Mouse (Mus musculus) forebrain, embryonic 13.5 days (tissue): ENCODE measurements at regions not wholly inside any gene's neighbourhood (a gene's known extent, or its start where the extent isn't known, plus 50 kb on each side); places are given as distances from the start of the nearest gene placed in this dataset.

ENCODE experiments used
- ATAC-seq: fragments of 200-750 bp; cut with Nextera tagmentation; 2 replicates; pipeline ENCODE4 v1.8.0; 2017
- H3K27ac ChIP-seq: fragments of 300-500 bp; sonication (generic); 2 replicates; pipeline ENCODE4 v1.5.1; 2015; ENCODE audit warnings: inconsistent platforms, mild to moderate bottlenecking, moderate library complexity
- H3K27me3 ChIP-seq: fragments of 300-500 bp; sonication (generic); 2 replicates; pipeline ENCODE4 v1.6.1; 2015; ENCODE audit warnings: mild to moderate bottlenecking, inconsistent platforms
- H3K36me3 ChIP-seq: fragments of 300-500 bp; sonication (generic); 2 replicates; pipeline ENCODE4 v1.6.1; 2015; ENCODE audit warnings: mild to moderate bottlenecking, inconsistent platforms; ENCODE audit not compliant: poor library complexity, severe bottlenecking
- H3K4me1 ChIP-seq: fragments of 300-500 bp; sonication (generic); 2 replicates; pipeline ENCODE4 v1.6.1; 2015; ENCODE audit warnings: inconsistent platforms
- H3K4me2 ChIP-seq: fragments of 300-500 bp; sonication (generic); 2 replicates; pipeline ENCODE4 v1.6.1; 2015; ENCODE audit warnings: inconsistent platforms, mild to moderate bottlenecking, moderate library complexity
- H3K4me3 ChIP-seq: fragments of 300-500 bp; sonication (generic); 2 replicates; pipeline ENCODE4 v1.5.1; 2015; ENCODE audit warnings: mild to moderate bottlenecking, inconsistent platforms
- H3K9ac ChIP-seq: fragments of 300-500 bp; sonication (generic); 2 replicates; pipeline ENCODE4 v1.6.1; 2015; ENCODE audit warnings: mild to moderate bottlenecking, inconsistent platforms
- H3K9me3 ChIP-seq: fragments of 300-500 bp; sonication (generic); replicated peaks from 2 replicates; pipeline ENCODE4 v1.6.1; 2016; ENCODE audit warnings: inconsistent platforms
- WGBS: fragments of 180-500 bp; shearing (Covaris S2); methylation state at CpG from one replicate; pipeline ENCODE4 v1.1.7; 2015; 5-methylcytosine and 5-hydroxymethylcytosine counted together

- Histone ChIP-seq H3K27me3 (no peaks in the 10 kb centered on the region), H3K9me3 (no peaks in the 10 kb centered on the region), H3K4me3 (no peak overlapping the region), H3K9ac (no peak overlapping the region), H3K4me1 (no peaks in the 10 kb centered on the region), H3K4me2 (no peak overlapping the region), H3K27ac (no peak overlapping the region), H3K36me3 (no peaks in the 10 kb centered on the region)
- WGBS, result 88% methylated on average over 1 of the region's 1 CpGs
- ATAC-seq, result no peak
Observed at GRCm38 (mm10) chr8:101366722-101367121, 1418.7 kb downstream of the Cdh11 start.

GRCm38 (mm10) chr8:101350848-101351247 lies 1434.6 kb downstream of the Cdh11 start:
- Histone ChIP-seq H3K9ac (no peak overlapping the region), H3K36me3 (no peaks in the 10 kb centered on the region), H3K27ac (no peak overlapping the region), H3K9me3 (no peaks in the 10 kb centered on the region), H3K4me1 (no peaks in the 10 kb centered on the region), H3K4me3 (no peak overlapping the region), H3K27me3 (no peaks in the 10 kb centered on the region), H3K4me2 (no peak overlapping the region)
- ATAC-seq, result 0 out of 2 replicates have a peak, but pooled peaks have one; percentile 27
- WGBS, result 55% methylated on average over 5 of the region's 5 CpGs

- Histone ChIP-seq H3K4me2 (no peak overlapping the region), H3K4me1 (no peaks in the 10 kb centered on the region), H3K36me3 (no peaks in the 10 kb centered on the region), H3K27ac (no peak overlapping the region), H3K9ac (no peak overlapping the region), H3K4me3 (no peak overlapping the region), H3K9me3 (no peaks in the 10 kb centered on the region), H3K27me3 (no peaks in the 10 kb centered on the region)
- ATAC-seq, result no peak
- WGBS, result 69% methylated on average over 1 of the region's 1 CpGs
Observed at GRCm38 (mm10) chr8:101349736-101350135, 1435.7 kb downstream of the Cdh11 start.

- peak; percentile 77 for ATAC-seq
- H3K4me1 ChIP-seq, result peaks cover 5% of the 10 kb centered on the region
- no peaks in the 10 kb centered on the region for H3K9me3 ChIP-seq
- H3K27ac ChIP-seq, result peak overlapping the region; percentile 28; the same call in 1 of the 2 replicates
- H3K27me3 ChIP-seq, result no peaks in the 10 kb centered on the region
- no peak overlapping the region for H3K9ac ChIP-seq
- 7% methylated on average over 2 of the region's 2 CpGs for WGBS
- no peak overlapping the region for H3K4me3 ChIP-seq
- H3K36me3 ChIP-seq, result no peaks in the 10 kb centered on the region
- H3K4me2 ChIP-seq, result no peak overlapping the region
Observed at GRCm38 (mm10) chr8:101329290-101329689, 1456.2 kb downstream of the Cdh11 start.

- Histone ChIP-seq H3K27me3 (no peaks in the 10 kb centered on the region), H3K4me2 (no peak overlapping the region), H3K4me1 (peaks cover 5% of the 10 kb centered on the region), H3K36me3 (no peaks in the 10 kb centered on the region), H3K27ac (no peak overlapping the region), H3K4me3 (no peak overlapping the region), H3K9ac (no peak overlapping the region), H3K9me3 (no peaks in the 10 kb centered on the region)
- ATAC-seq, result no peak
- WGBS, result 67% methylated on average over 4 of the region's 4 CpGs
Observed at GRCm38 (mm10) chr8:101328780-101329179, 1456.7 kb downstream of the Cdh11 start.

- H3K4me3 ChIP-seq, result no peak overlapping the region
- 76% methylated on average over 2 of the region's 2 CpGs for WGBS
- no peaks in the 10 kb centered on the region for H3K9me3 ChIP-seq
- H3K36me3 ChIP-seq, result no peaks in the 10 kb centered on the region
- no peaks in the 10 kb centered on the region for H3K4me1 ChIP-seq
- no peak overlapping the region for H3K9ac ChIP-seq
- no peak for ATAC-seq
- H3K27me3 ChIP-seq, result no peaks in the 10 kb centered on the region
- H3K27ac ChIP-seq, result no peak overlapping the region
- no peak overlapping the region for H3K4me2 ChIP-seq
Observed at GRCm38 (mm10) chr8:101298571-101298970, 1486.9 kb downstream of the Cdh11 start.

GRCm38 (mm10) chr8:101290031-101290430 lies 1495.4 kb downstream of the Cdh11 start:
- no peaks in the 10 kb centered on the region for H3K36me3 ChIP-seq
- ATAC-seq, result no peak
- no peaks in the 10 kb centered on the region for H3K9me3 ChIP-seq
- 83% methylated on average over 2 of the region's 2 CpGs for WGBS
- no peak overlapping the region for H3K27ac ChIP-seq
- no peak overlapping the region for H3K4me3 ChIP-seq
- H3K4me2 ChIP-seq, result no peak overlapping the region
- no peak overlapping the region for H3K9ac ChIP-seq
- H3K27me3 ChIP-seq, result no peaks in the 10 kb centered on the region
- H3K4me1 ChIP-seq, result no peaks in the 10 kb centered on the region

- WGBS, result 42% methylated on average over 2 of the region's 2 CpGs
- no peak overlapping the region for H3K4me3 ChIP-seq
- no peaks in the 10 kb centered on the region for H3K36me3 ChIP-seq
- H3K4me2 ChIP-seq, result no peak overlapping the region
- ATAC-seq, result peak; percentile 59; the same call in 1 of the 2 replicates
- no peak overlapping the region for H3K27ac ChIP-seq
- H3K27me3 ChIP-seq, result no peaks in the 10 kb centered on the region
- H3K4me1 ChIP-seq, result no peaks in the 10 kb centered on the region
- no peak overlapping the region for H3K9ac ChIP-seq
- H3K9me3 ChIP-seq, result no peaks in the 10 kb centered on the region
Observed at GRCm38 (mm10) chr8:101242632-101243031, 1542.8 kb downstream of the Cdh11 start.

- Histone ChIP-seq H3K4me3 (no peak overlapping the region), H3K4me1 (no peaks in the 10 kb centered on the region), H3K9ac (no peak overlapping the region), H3K27me3 (no peaks in the 10 kb centered on the region), H3K36me3 (no peaks in the 10 kb centered on the region), H3K9me3 (no peaks in the 10 kb centered on the region), H3K27ac (no peak overlapping the region), H3K4me2 (no peak overlapping the region)
- no peak for ATAC-seq
- WGBS, result 93% methylated on average over 4 of the region's 4 CpGs
Observed at GRCm38 (mm10) chr8:101241854-101242253, 1543.6 kb downstream of the Cdh11 start.

- no peak for ATAC-seq
- Histone ChIP-seq H3K27ac (no peak overlapping the region), H3K9ac (no peak overlapping the region), H3K36me3 (no peaks in the 10 kb centered on the region), H3K4me3 (no peak overlapping the region), H3K27me3 (no peaks in the 10 kb centered on the region), H3K4me2 (no peak overlapping the region), H3K9me3 (no peaks in the 10 kb centered on the region), H3K4me1 (no peaks in the 10 kb centered on the region)
- 81% methylated on average over 1 of the region's 1 CpGs for WGBS
Observed at GRCm38 (mm10) chr8:101197986-101198385, 1587.5 kb downstream of the Cdh11 start.

GRCm38 (mm10) chr8:101196740-101197139 lies 1588.7 kb downstream of the Cdh11 start:
- Histone ChIP-seq H3K4me2 (no peak overlapping the region), H3K27ac (no peak overlapping the region), H3K9ac (no peak overlapping the region), H3K4me3 (no peak overlapping the region), H3K36me3 (no peaks in the 10 kb centered on the region), H3K4me1 (no peaks in the 10 kb centered on the region), H3K9me3 (no peaks in the 10 kb centered on the region), H3K27me3 (no peaks in the 10 kb centered on the region)
- 0 out of 2 replicates have a peak, but pooled peaks have one; percentile 30 for ATAC-seq

- Histone ChIP-seq H3K36me3 (no peaks in the 10 kb centered on the region), H3K9me3 (no peaks in the 10 kb centered on the region), H3K27me3 (no peaks in the 10 kb centered on the region), H3K9ac (no peak overlapping the region), H3K4me3 (no peak overlapping the region), H3K4me1 (no peaks in the 10 kb centered on the region), H3K27ac (no peak overlapping the region), H3K4me2 (no peak overlapping the region)
- ATAC-seq, result no peak
Observed at GRCm38 (mm10) chr8:101188566-101188965, 1596.9 kb downstream of the Cdh11 start.

GRCm38 (mm10) chr8:101154923-101155322 lies 1630.5 kb downstream of the Cdh11 start:
- no peaks in the 10 kb centered on the region for H3K27me3 ChIP-seq
- H3K4me3 ChIP-seq, result no peak overlapping the region
- no peaks in the 10 kb centered on the region for H3K36me3 ChIP-seq
- no peaks in the 10 kb centered on the region for H3K9me3 ChIP-seq
- no peak overlapping the region for H3K9ac ChIP-seq
- ATAC-seq, result peak; percentile 55; the same call in 1 of the 2 replicates
- H3K4me2 ChIP-seq, result no peak overlapping the region
- no peak overlapping the region for H3K27ac ChIP-seq
- no peaks in the 10 kb centered on the region for H3K4me1 ChIP-seq
